Mouse (Mus musculus): ENCODE measurements around the gene Uts2. TPM values are rescaled to one million over a fixed set of nuclear protein-coding genes. Genes with fewer than 3 reads are reported as not detected.

Gene Uts2
- total RNA-seq (2012; rRNA removed) = not detected in 2 replicates
- polyA plus RNA-seq (2012; ENCODE audit: insufficient read depth in 1 of 2, insufficient read length in 2 of 2, low read depth in 1 of 2, low replicate concordance in 2 of 2, missing spikeins in 1 of 2) = not detected

- Histone ChIP-seq H3K4me1 (ENCODE audit: control insufficient read depth in 1 of 2, insufficient read depth in 2 of 2, low read length in 2 of 2) (no peaks in the 10 kb centered on the region), H3K4me3 (ENCODE audit: control insufficient read depth in 1 of 2, insufficient read depth in 1 of 2, low read depth in 2 of 2, low read length in 2 of 2) (no peak within 1 kb of the TSS)
Observed at GRCm38 (mm10) chr4:150996797-150997196, at the start of gene Uts2. Gene Uts2 (plus strand): TSS chr4:150997097.

GRCm38 (mm10) chr4:150950972-150951371 is 45.9 kb upstream of the Uts2 start:
- no peaks in the 10 kb centered on the region for H3K79me2 ChIP-seq (ENCODE audit: control insufficient read depth, insufficient read depth, low read length, poor library complexity)
- no peaks in the 10 kb centered on the region for H3K4me1 ChIP-seq (ENCODE audit: control insufficient read depth in 1 of 2, insufficient read depth in 2 of 2, low read length in 2 of 2)
- no peaks in the 10 kb centered on the region for H3K9me3 ChIP-seq (replicated peaks; ENCODE audit: insufficient read depth, low read length)
- H3K36me3 ChIP-seq (ENCODE audit: control insufficient read depth in 1 of 2, insufficient read depth in 2 of 2, low read length in 2 of 2) = no peaks in the 10 kb centered on the region
- TF ChIP-seq MAFK (IDR thresholded peaks at IDR 0.05; ENCODE audit: borderline replicate concordance, low read depth, low read length) (no peak), CHD2 (IDR thresholded peaks at IDR 0.05; ENCODE audit: low read length) (no peak), MXI1 (IDR thresholded peaks at IDR 0.05; ENCODE audit: low read depth, low read length) (no peak), RCOR1 (IDR thresholded peaks at IDR 0.05; ENCODE audit: low read depth, low read length) (no peak), ETS1 (IDR thresholded peaks at IDR 0.05; ENCODE audit: low read depth, low read length) (no peak), HCFC1 (IDR thresholded peaks at IDR 0.05; ENCODE audit: low read depth, low read length) (no peak), MYB (IDR thresholded peaks at IDR 0.05; ENCODE audit: low read depth, low read length) (no peak)
- no peak overlapping the region for H3K9ac ChIP-seq (ENCODE audit: control insufficient read depth, low read depth, low read length, poor library complexity, severe bottlenecking)
- H3K27me3 ChIP-seq (ENCODE audit: control insufficient read depth in 1 of 2, insufficient read depth in 2 of 2, low read length in 2 of 2) = peaks cover 0 to 1% of the 10 kb centered on the region in 2 experiments; a peak in 1 of 4 replicates
- H3K4me3 ChIP-seq (ENCODE audit: control insufficient read depth in 1 of 2, insufficient read depth in 1 of 2, low read depth in 2 of 2, low read length in 2 of 2) = no peak overlapping the region
- no peak for DNase-seq (ENCODE audit: low read depth, low spot score)
- no peak overlapping the region for H3K27ac ChIP-seq (ENCODE audit: control insufficient read depth, low read depth, low read length)

More at GRCm38 (mm10) chr4:150996797-150997196, at the start of gene Uts2:
- no peaks in the 10 kb centered on the region for H3K27me3 ChIP-seq (ENCODE audit: control insufficient read depth in 1 of 2, insufficient read depth in 2 of 2, low read length in 2 of 2)
- no peak for DNase-seq (ENCODE audit: low read depth, low spot score)
- TF ChIP-seq GABPA (IDR thresholded peaks at IDR 0.05; ENCODE audit: low read depth, low read length) (no peak), POLR2A (IDR thresholded peaks at IDR 0.05; ENCODE audit: control insufficient read depth in 1 of 2, insufficient read depth in 1 of 2, low read depth in 1 of 2, low read length in 2 of 2, poor library complexity in 1 of 2) (no peak), POLR2AphosphoS2 (IDR thresholded peaks at IDR 0.05; ENCODE audit: low read length) (no peak), ZNF384 (IDR thresholded peaks at IDR 0.05; ENCODE audit: low read depth, low read length) (no peak), POLR2AphosphoS5 (IDR thresholded peaks at IDR 0.05; ENCODE audit: borderline replicate concordance, low read depth, low read length) (no peak), MXI1 (IDR thresholded peaks at IDR 0.05; ENCODE audit: low read depth, low read length) (no peak), TBP (IDR thresholded peaks at IDR 0.05; ENCODE audit: low read depth, low read length) (no peak), MAX (IDR thresholded peaks at IDR 0.05; ENCODE audit: low read length) (no peak), MEF2A (IDR thresholded peaks at IDR 0.05; ENCODE audit: extremely low read depth, insufficient replicate concordance, low read depth, low read length, poor library complexity, severe bottlenecking) (no peak), EP300 (IDR thresholded peaks at IDR 0.05; ENCODE audit: low read depth in 1 of 2, low read length in 2 of 2) (no peak), ETS1 (IDR thresholded peaks at IDR 0.05; ENCODE audit: low read depth, low read length) (no peak), KAT2A (conservative IDR thresholded peaks at IDR 0.05; ENCODE audit: low read depth, low read length) (no peak), BHLHE40 (IDR thresholded peaks at IDR 0.05; ENCODE audit: borderline replicate concordance, low read depth, low read length) (no peak), CTCF (IDR thresholded peaks at IDR 0.05 in 2 of 3, conservative IDR thresholded peaks at IDR 0.05 in 1 of 3; ENCODE audit: control insufficient read depth in 1 of 3, insufficient read depth in 1 of 3, low read depth in 2 of 3, low read length in 3 of 3, poor library complexity in 1 of 3, severe bottlenecking in 1 of 3) (no peak), CHD1 (IDR thresholded peaks at IDR 0.05; ENCODE audit: low read depth, low read length) (no peak), HCFC1 (IDR thresholded peaks at IDR 0.05; ENCODE audit: low read depth, low read length) (no peak), NELFE (IDR thresholded peaks at IDR 0.05; ENCODE audit: low read depth, low read length) (no peak), MAZ (IDR thresholded peaks at IDR 0.05; ENCODE audit: low read depth, low read length) (no peak), USF2 (IDR thresholded peaks at IDR 0.05; ENCODE audit: borderline replicate concordance in 1 of 2, insufficient read depth in 1 of 2, low read depth in 1 of 2, low read length in 2 of 2) (no peak)
- H3K9ac ChIP-seq (ENCODE audit: control insufficient read depth, low read depth, low read length, poor library complexity, severe bottlenecking) = no peak within 1 kb of the TSS
- no peaks in the 10 kb centered on the region for H3K36me3 ChIP-seq (ENCODE audit: control insufficient read depth in 1 of 2, insufficient read depth in 2 of 2, low read length in 2 of 2)
- no peaks in the 10 kb centered on the region for H3K9me3 ChIP-seq (replicated peaks; ENCODE audit: insufficient read depth, low read length)
- H3K79me2 ChIP-seq (ENCODE audit: control insufficient read depth, insufficient read depth, low read length, poor library complexity) = no peaks in the 10 kb centered on the region
- no peak within 1 kb of the TSS for H3K27ac ChIP-seq (ENCODE audit: control insufficient read depth, low read depth, low read length)
